Mouse (Mus musculus): Measurements from ENCODE around the gene 2810408A11Rik.

Gene 2810408A11Rik

GRCm38 (mm10) chr11:69900471-69901405 lies at the start of gene 2810408A11Rik, which contains the start of gene Neurl4:
Gene 2810408A11Rik (minus strand): TSS chr11:69900987.
Gene Neurl4 (plus strand): TSS chr11:69901072.
- DNase-seq (ENCODE audit: low spot score in 2 of 2): peak; percentile 89

- DNase-seq (ENCODE audit: low spot score in 2 of 2): peak; percentile 91 to 97
These were observed 48.0 kb upstream of the 2810408A11Rik start for GRCm38 (mm10) chr11:69948763-69949150.

GRCm38 (mm10) chr11:69948066-69948762 lies 47.4 kb upstream of the 2810408A11Rik start, which contains the start of gene Slc2a4:
Gene Slc2a4 (minus strand): TSS chr11:69948188.
- peak; percentile 97 to 98 for DNase-seq (ENCODE audit: low spot score in 2 of 2)

- DNase-seq (ENCODE audit: low spot score in 2 of 2): peak; percentile 69 to 83
These were observed 46.7 kb upstream of the 2810408A11Rik start for GRCm38 (mm10) chr11:69947337-69948065.

- DNase-seq (ENCODE audit: low spot score in 2 of 2): peak; percentile 62 to 78
These were observed 45.5 kb upstream of the 2810408A11Rik start for GRCm38 (mm10) chr11:69945997-69946891.

- no peak for DNase-seq (ENCODE audit: low spot score in 2 of 2)
These were observed 44.4 kb upstream of the 2810408A11Rik start for GRCm38 (mm10) chr11:69945216-69945615.

- peak in 1 of 2 experiments; percentile 65 for DNase-seq (ENCODE audit: low spot score in 2 of 2)
These were observed 40.2 kb upstream of the 2810408A11Rik start for GRCm38 (mm10) chr11:69940962-69941361.

GRCm38 (mm10) chr11:69939731-69940130 lies 38.9 kb upstream of the 2810408A11Rik start:
- DNase-seq (ENCODE audit: low spot score in 2 of 2): peak; percentile 13 to 64

- DNase-seq (ENCODE audit: low spot score in 2 of 2): no peak
These were observed 38.4 kb upstream of the 2810408A11Rik start for GRCm38 (mm10) chr11:69939181-69939580.

GRCm38 (mm10) chr11:69938401-69938979 lies 37.7 kb upstream of the 2810408A11Rik start:
- DNase-seq (ENCODE audit: low spot score in 2 of 2): peak in 1 of 2 experiments; percentile 61

- DNase-seq (ENCODE audit: low spot score in 2 of 2): no peak
These were observed 37.0 kb upstream of the 2810408A11Rik start for GRCm38 (mm10) chr11:69937834-69938233.

- no peak for DNase-seq (ENCODE audit: low spot score in 2 of 2)
These were observed 36.6 kb upstream of the 2810408A11Rik start for GRCm38 (mm10) chr11:69937385-69937784.

GRCm38 (mm10) chr11:69936714-69937347 lies 36.0 kb upstream of the 2810408A11Rik start:
- DNase-seq (ENCODE audit: low spot score in 2 of 2): no peak

GRCm38 (mm10) chr11:69936156-69936555 lies 35.4 kb upstream of the 2810408A11Rik start:
- peak; percentile 22 to 70 for DNase-seq (ENCODE audit: low spot score in 2 of 2)

- DNase-seq (ENCODE audit: low spot score in 2 of 2): peak; percentile 84 to 92
These were observed 34.5 kb upstream of the 2810408A11Rik start, which contains the start of gene Ybx2 for GRCm38 (mm10) chr11:69935137-69935879. Gene Ybx2 (plus strand): TSS chr11:69935796.

- DNase-seq (ENCODE audit: low spot score in 2 of 2): peak in 1 of 2 experiments; percentile 13
These were observed 33.9 kb upstream of the 2810408A11Rik start for GRCm38 (mm10) chr11:69934681-69935080.

- DNase-seq (ENCODE audit: low spot score in 2 of 2): peak; percentile 95 to 100
These were observed 33.4 kb upstream of the 2810408A11Rik start for GRCm38 (mm10) chr11:69934169-69934568.

GRCm38 (mm10) chr11:69933066-69933465 lies 32.3 kb upstream of the 2810408A11Rik start:
- DNase-seq (ENCODE audit: low spot score in 2 of 2): no peak

GRCm38 (mm10) chr11:69932254-69932653 lies 31.5 kb upstream of the 2810408A11Rik start:
- peak; percentile 30 to 66 for DNase-seq (ENCODE audit: low spot score in 2 of 2)

Data from spleen, postnatal 4 days (tissue).